Mouse (Mus musculus): ENCODE measurements at regions not wholly inside any gene's neighbourhood (a gene's known extent, or its start where the extent isn't known, plus 50 kb on each side); places are given as distances from the start of the nearest gene placed in this dataset.
"Not testable (repeated sequence)": the region's sequence is repeated elsewhere in the genome, so short reads cannot be mapped to it uniquely, and the experiment has no call there.

DNA sequence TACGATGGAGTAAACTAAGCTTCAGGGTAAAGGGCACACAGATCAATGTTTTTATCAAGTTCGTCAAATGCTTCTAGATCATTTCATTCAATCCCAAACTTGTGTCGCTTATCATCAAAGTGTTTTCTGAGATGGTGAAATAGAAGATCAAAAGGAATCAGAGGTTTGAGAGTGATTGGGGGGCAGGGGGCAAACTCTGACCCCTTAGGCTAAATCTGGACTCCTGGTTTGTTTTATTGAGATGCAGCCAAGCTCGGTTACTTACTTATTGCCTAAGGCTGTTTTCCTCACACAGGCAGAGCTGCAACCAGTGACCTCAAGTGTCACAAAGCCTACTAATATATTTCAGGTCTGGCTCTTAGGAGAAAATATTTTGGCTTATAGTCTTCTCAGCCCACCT is 94.3 kb downstream of the Dusp6 start:
- H3K27me3 ChIP-seq (replicated peaks; ENCODE audit: control insufficient read depth, insufficient read depth, low read length) = no peaks in the 10 kb centered on the region
- no peaks in the 10 kb centered on the region for H3K4me1 ChIP-seq (replicated peaks; ENCODE audit: control insufficient read depth, insufficient read depth, low read length)
- DNase-seq (ENCODE audit: low spot score) (no peak), ATAC-seq (replicated peaks; ENCODE audit: low FRiP score) (no peak)
- no peak overlapping the region for H3K4me3 ChIP-seq (ENCODE audit: low read depth, low read length)
- WGBS = 67% methylated on average over 4 of the region's 4 CpGs
- no peaks in the 10 kb centered on the region for H3K36me3 ChIP-seq (ENCODE audit: control insufficient read depth, insufficient read depth, low read length)
- no peak overlapping the region for H3K9ac ChIP-seq (ENCODE audit: low read depth, low read length)
- no peak overlapping the region for H3K4me2 ChIP-seq
- H3K9me3 ChIP-seq (ENCODE audit: control insufficient read depth, low read length) = no peaks in the 10 kb centered on the region
- H3K27ac ChIP-seq (ENCODE audit: low read depth, low read length) = no peak overlapping the region

DNA sequence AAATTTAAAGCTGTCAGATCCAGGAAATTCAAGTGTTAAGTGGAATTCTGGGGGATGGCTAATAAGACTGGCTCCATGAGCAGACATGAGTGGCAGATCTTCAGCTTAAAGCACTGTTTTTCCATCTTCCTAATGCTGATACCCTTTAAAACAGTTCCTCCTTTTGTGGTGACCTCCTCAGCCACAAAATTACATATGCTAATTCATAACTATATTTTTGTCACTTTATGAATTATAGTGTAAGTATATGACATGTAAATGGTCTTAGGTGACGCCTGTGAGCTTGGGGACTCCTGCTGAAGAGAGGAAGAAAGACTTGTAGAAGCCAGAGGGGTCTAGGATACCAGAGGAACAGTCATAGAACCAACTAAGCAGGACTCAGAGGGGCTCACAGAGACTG is 95.2 kb downstream of the Dusp6 start:
- Histone ChIP-seq H3K4me2 (no peak overlapping the region), H3K27ac (ENCODE audit: low read depth, low read length) (no peak overlapping the region), H3K4me3 (ENCODE audit: low read depth, low read length) (no peak overlapping the region), H3K4me1 (replicated peaks; ENCODE audit: control insufficient read depth, insufficient read depth, low read length) (no peaks in the 10 kb centered on the region), H3K36me3 (ENCODE audit: control insufficient read depth, insufficient read depth, low read length) (no peaks in the 10 kb centered on the region), H3K9ac (ENCODE audit: low read depth, low read length) (no peak overlapping the region), H3K9me3 (ENCODE audit: control insufficient read depth, low read length) (no peaks in the 10 kb centered on the region), H3K27me3 (replicated peaks; ENCODE audit: control insufficient read depth, insufficient read depth, low read length) (no peaks in the 10 kb centered on the region)
- DNase-seq (ENCODE audit: low spot score) (no peak), ATAC-seq (replicated peaks; ENCODE audit: low FRiP score) (no peak)
- 73% methylated on average over 1 of the region's 1 CpGs for WGBS

DNA sequence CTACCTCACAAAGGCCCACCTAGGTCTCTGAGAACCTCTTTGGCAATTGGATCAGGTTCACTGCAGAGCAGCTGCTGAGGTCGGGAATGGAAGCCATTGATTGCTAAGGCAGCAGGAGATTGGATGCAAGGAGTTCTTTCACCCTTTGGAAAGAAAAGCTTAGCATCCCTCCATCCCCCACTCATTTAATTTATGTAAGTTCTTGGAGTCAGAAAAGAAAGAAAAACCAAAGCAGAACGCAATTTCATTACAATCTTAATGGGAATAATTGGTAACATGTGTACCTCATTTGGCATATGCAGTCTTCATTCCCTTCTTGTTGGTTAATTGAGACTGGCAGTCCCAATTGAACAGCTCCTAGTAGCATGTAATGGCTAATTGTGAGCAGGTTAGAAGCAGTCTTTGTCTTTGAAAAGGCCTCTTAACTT is 96.4 kb downstream of the Dusp6 start:
- no peak for DNase-seq (ENCODE audit: low spot score)
- no peaks in the 10 kb centered on the region for H3K27me3 ChIP-seq (replicated peaks; ENCODE audit: control insufficient read depth, insufficient read depth, low read length)
- no peaks in the 10 kb centered on the region for H3K4me1 ChIP-seq (replicated peaks; ENCODE audit: control insufficient read depth, insufficient read depth, low read length)
- H3K27ac ChIP-seq (ENCODE audit: low read depth, low read length) = no peak overlapping the region
- ATAC-seq (replicated peaks; ENCODE audit: low FRiP score) = no peak
- no peak overlapping the region for H3K4me2 ChIP-seq
- no peak overlapping the region for H3K9ac ChIP-seq (ENCODE audit: low read depth, low read length)
- no peaks in the 10 kb centered on the region for H3K9me3 ChIP-seq (ENCODE audit: control insufficient read depth, low read length)
- no peak overlapping the region for H3K4me3 ChIP-seq (ENCODE audit: low read depth, low read length)
- WGBS = 65% methylated on average over 2 of the region's 2 CpGs
- no peaks in the 10 kb centered on the region for H3K36me3 ChIP-seq (ENCODE audit: control insufficient read depth, insufficient read depth, low read length)

DNA sequence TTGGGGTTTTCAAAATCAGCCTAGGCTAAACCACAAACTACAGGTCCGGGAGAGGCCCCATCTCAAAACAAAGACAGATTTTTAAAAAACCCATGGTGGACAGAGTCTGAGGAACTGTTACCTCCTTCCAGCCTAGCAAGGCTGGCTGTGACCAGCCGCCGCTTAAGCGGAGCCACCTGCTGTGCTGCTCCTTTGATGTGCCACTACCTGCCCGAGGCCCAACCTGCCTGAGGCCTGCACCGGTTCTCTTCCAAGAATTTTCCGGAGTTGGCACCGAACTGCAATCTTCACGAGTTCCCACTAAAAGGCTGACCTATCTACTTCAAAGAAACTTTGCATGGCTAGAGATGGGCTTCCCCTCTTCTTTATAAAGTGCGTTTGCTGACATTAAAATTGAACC is 97.6 kb downstream of the Dusp6 start:
- 41% methylated on average over 10 of the region's 10 CpGs for WGBS
- not testable (repeated sequence) for ATAC-seq (replicated peaks; ENCODE audit: low FRiP score); H3K27ac ChIP-seq (ENCODE audit: low read depth, low read length)

DNA sequence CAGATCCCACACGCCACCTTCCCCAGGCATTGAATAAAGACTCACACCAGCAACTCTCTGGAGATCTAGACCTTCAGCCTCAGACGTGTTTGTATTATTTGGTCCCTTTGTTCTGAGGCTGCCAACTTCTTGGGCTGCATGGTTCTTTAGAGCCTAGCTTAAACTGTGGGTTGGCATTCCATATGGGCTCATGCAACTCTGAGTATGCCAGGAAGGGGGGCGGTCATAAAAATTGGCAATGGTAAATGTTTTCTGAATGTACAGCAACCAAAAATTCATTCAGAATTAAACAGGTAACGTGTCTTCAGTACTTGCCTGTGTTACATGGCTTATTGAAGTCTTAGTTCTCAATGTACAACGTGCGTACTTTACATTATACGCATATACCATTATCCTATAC is 103.1 kb downstream of the Dusp6 start:
- Histone ChIP-seq H3K4me1 (replicated peaks; ENCODE audit: control insufficient read depth, insufficient read depth, low read length) (no peaks in the 10 kb centered on the region), H3K9ac (ENCODE audit: low read depth, low read length) (no peak overlapping the region), H3K4me2 (no peak overlapping the region), H3K4me3 (ENCODE audit: low read depth, low read length) (no peak overlapping the region), H3K36me3 (ENCODE audit: control insufficient read depth, insufficient read depth, low read length) (no peaks in the 10 kb centered on the region), H3K9me3 (ENCODE audit: control insufficient read depth, low read length) (no peaks in the 10 kb centered on the region), H3K27ac (ENCODE audit: low read depth, low read length) (no peak overlapping the region), H3K27me3 (replicated peaks; ENCODE audit: control insufficient read depth, insufficient read depth, low read length) (no peaks in the 10 kb centered on the region)
- WGBS = 91% methylated on average over 7 of the region's 7 CpGs
- DNase-seq (ENCODE audit: low spot score) (no peak), ATAC-seq (replicated peaks; ENCODE audit: low FRiP score) (no peak)

More for the DNA sequence above, 97.6 kb downstream of the Dusp6 start:
- not testable (repeated sequence) for H3K36me3 ChIP-seq (ENCODE audit: control insufficient read depth, insufficient read depth, low read length); DNase-seq (ENCODE audit: low spot score); H3K4me1 ChIP-seq (replicated peaks; ENCODE audit: control insufficient read depth, insufficient read depth, low read length); H3K9me3 ChIP-seq (ENCODE audit: control insufficient read depth, low read length); H3K9ac ChIP-seq (ENCODE audit: low read depth, low read length); H3K4me3 ChIP-seq (ENCODE audit: low read depth, low read length); H3K4me2 ChIP-seq; H3K27me3 ChIP-seq (replicated peaks; ENCODE audit: control insufficient read depth, insufficient read depth, low read length)

DNA sequence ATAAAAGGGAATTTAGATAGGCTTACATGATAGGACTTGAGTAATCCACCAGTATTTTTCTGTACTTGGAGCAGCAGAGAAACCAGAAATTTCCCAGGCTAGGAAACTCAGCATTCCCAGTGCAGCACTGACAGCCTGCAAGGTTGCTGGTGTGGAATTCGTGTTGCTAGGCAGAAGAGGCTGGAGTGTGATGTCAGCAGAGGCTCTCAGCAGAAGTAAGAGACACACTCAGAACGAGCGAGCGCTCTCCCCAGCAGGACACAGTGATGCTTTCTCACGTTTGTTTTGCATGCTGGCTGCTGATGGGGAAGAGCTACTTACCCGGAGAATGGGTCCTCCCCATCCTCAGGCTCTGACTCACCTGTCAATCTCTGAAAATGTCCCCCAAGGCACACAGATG is 104.7 kb downstream of the Dusp6 start:
- ATAC-seq (replicated peaks; ENCODE audit: low FRiP score) = no peak
- H3K9me3 ChIP-seq (ENCODE audit: control insufficient read depth, low read length) = no peaks in the 10 kb centered on the region
- no peak overlapping the region for H3K9ac ChIP-seq (ENCODE audit: low read depth, low read length)
- no peak overlapping the region for H3K4me3 ChIP-seq (ENCODE audit: low read depth, low read length)
- H3K36me3 ChIP-seq (ENCODE audit: control insufficient read depth, insufficient read depth, low read length) = no peaks in the 10 kb centered on the region
- 39% methylated on average over 6 of the region's 6 CpGs for WGBS
- H3K27ac ChIP-seq (ENCODE audit: low read depth, low read length) = no peak overlapping the region
- no peak overlapping the region for H3K4me2 ChIP-seq
- no peak for DNase-seq (ENCODE audit: low spot score)
- no peaks in the 10 kb centered on the region for H3K27me3 ChIP-seq (replicated peaks; ENCODE audit: control insufficient read depth, insufficient read depth, low read length)
- no peaks in the 10 kb centered on the region for H3K4me1 ChIP-seq (replicated peaks; ENCODE audit: control insufficient read depth, insufficient read depth, low read length)

DNA sequence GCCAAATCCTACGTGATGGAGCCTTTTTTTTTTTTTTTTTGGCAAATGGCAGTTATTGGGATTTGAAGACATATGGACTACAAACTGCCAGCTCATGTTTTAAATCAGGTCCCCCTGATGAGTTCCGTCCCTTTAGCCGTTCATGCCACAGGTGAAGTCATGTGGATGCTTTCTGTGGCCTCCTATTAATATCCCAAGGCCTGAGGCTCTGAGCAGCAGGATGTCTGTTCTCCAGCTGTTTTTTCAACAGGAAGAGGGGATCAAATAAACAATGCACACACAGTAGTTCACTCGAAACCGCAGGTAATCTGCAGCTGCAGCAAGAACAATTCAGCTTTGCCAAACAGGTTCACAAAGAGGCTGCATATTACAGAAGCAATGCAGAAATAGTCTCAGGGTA is 112.1 kb downstream of the Dusp6 start:
- WGBS = 78% methylated on average over 5 of the region's 5 CpGs
- Histone ChIP-seq H3K4me1 (replicated peaks; ENCODE audit: control insufficient read depth, insufficient read depth, low read length) (no peaks in the 10 kb centered on the region), H3K4me2 (no peak overlapping the region), H3K36me3 (ENCODE audit: control insufficient read depth, insufficient read depth, low read length) (no peaks in the 10 kb centered on the region), H3K27me3 (replicated peaks; ENCODE audit: control insufficient read depth, insufficient read depth, low read length) (no peaks in the 10 kb centered on the region), H3K4me3 (ENCODE audit: low read depth, low read length) (no peak overlapping the region), H3K9me3 (ENCODE audit: control insufficient read depth, low read length) (no peaks in the 10 kb centered on the region), H3K9ac (ENCODE audit: low read depth, low read length) (no peak overlapping the region), H3K27ac (ENCODE audit: low read depth, low read length) (no peak overlapping the region)
- ATAC-seq (replicated peaks; ENCODE audit: low FRiP score) (no peak), DNase-seq (ENCODE audit: low spot score) (no peak)

DNA sequence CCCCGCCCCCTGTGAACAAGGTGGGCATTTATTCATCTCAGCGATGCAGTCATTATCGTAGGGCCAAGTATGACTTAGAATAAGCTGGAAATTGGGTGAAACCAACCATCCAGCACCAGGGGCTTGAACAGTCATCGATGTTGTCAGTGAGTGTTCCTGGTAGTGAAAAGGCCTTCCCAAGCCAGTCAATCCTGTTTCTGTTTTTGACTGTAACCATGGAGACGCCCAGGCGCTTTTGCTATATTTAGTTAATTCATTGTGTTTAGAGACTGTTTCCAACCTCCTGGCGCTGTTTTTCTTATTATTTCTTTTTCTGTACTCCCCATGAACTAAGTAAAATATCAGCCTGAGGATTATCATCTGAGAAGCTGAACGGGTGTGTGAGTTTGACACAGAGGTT is 113.4 kb downstream of the Dusp6 start:
- no peak for DNase-seq (ENCODE audit: low spot score)
- H3K36me3 ChIP-seq (ENCODE audit: control insufficient read depth, insufficient read depth, low read length) = no peaks in the 10 kb centered on the region
- no peaks in the 10 kb centered on the region for H3K4me1 ChIP-seq (replicated peaks; ENCODE audit: control insufficient read depth, insufficient read depth, low read length)
- H3K27me3 ChIP-seq (replicated peaks; ENCODE audit: control insufficient read depth, insufficient read depth, low read length) = no peaks in the 10 kb centered on the region
- H3K27ac ChIP-seq (ENCODE audit: low read depth, low read length) = no peak overlapping the region
- ATAC-seq (replicated peaks; ENCODE audit: low FRiP score) = no peak
- no peak overlapping the region for H3K4me3 ChIP-seq (ENCODE audit: low read depth, low read length)
- 91% methylated on average over 8 of the region's 8 CpGs for WGBS
- H3K9ac ChIP-seq (ENCODE audit: low read depth, low read length) = no peak overlapping the region
- no peaks in the 10 kb centered on the region for H3K9me3 ChIP-seq (ENCODE audit: control insufficient read depth, low read length)
- no peak overlapping the region for H3K4me2 ChIP-seq

DNA sequence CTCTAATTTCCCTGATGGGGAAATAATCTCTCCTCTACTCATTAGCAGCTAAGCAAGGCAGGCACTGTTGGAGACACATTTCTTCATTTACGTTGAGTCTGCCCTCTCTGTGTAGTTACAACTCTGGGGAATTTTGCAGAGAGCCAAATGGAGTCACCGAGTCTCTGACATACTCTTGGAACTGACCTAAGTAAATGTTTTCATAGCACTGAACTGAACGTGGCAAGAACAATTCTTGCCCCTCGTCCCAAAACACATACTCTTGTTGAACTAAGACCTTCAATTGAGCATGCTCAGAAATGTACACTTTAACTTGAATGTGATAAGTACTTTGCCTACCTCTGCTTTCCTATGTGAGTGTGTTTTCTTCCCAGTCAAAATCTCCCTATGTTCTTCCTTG is 114.5 kb downstream of the Dusp6 start:
- Histone ChIP-seq H3K36me3 (ENCODE audit: control insufficient read depth, insufficient read depth, low read length) (no peaks in the 10 kb centered on the region), H3K27ac (ENCODE audit: low read depth, low read length) (no peak overlapping the region), H3K4me3 (ENCODE audit: low read depth, low read length) (no peak overlapping the region), H3K9me3 (ENCODE audit: control insufficient read depth, low read length) (no peaks in the 10 kb centered on the region), H3K9ac (ENCODE audit: low read depth, low read length) (no peak overlapping the region), H3K27me3 (replicated peaks; ENCODE audit: control insufficient read depth, insufficient read depth, low read length) (no peaks in the 10 kb centered on the region), H3K4me1 (replicated peaks; ENCODE audit: control insufficient read depth, insufficient read depth, low read length) (no peaks in the 10 kb centered on the region), H3K4me2 (no peak overlapping the region)
- DNase-seq (ENCODE audit: low spot score) (no peak), ATAC-seq (replicated peaks; ENCODE audit: low FRiP score) (no peak)
- WGBS = 69% methylated on average over 4 of the region's 4 CpGs

Measured in liver, embryonic 11.5 days (tissue).